Mouse (Mus musculus): ENCODE data around the gene Gga3.

Gga3 gene

DNA sequence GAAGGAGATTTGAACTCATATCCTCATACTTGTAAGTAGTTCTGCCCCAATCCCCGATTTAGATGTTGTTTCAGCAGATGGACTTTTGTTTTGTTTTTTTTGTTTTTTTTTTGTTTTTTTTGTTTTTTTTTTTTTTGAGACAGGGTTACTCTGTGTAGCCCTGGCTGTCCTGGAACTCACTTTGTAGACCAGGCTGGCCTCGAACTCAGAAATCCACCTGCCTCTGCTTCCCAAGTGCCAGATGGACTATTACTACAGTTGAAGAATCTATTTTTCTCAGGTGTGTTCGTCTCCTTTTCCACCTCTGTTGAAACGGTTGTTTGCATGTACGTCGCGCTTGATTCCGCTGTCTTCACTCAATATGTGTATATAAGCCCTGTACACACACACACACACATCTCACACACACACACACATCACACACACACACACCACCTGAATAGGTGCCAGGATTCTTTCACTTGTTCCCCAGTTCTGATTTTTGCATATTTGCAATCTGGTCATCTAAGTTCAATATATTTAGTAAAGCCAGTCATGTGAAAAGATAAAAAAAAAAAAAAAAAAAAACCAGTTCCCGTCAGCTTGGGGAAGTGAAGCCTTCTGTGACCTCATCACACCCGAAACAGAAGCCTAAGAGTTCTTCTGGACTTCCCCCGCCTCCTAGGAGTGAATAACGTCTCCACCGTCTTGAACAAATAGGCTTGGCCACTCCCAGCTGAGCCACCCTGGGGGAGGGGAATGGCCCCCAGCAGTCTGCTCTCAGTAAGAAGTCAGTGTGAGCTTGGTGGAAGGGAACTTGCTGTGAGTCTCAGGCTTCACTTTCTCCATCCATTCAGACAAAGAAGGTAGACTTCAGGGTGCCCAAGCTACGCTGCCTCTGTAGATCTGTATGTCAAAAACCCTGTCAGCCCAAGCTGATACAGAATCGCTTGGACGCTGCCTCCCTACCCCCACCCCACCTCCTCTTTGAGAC is 27.0 kb upstream of the Gga3 start:
- DNase-seq, result peak; percentile 51

- no peak for DNase-seq
Measured at GRCm38 (mm10) chr11:115629734-115630531, 26.1 kb upstream of the Gga3 start.

- no peak for DNase-seq
Measured at GRCm38 (mm10) chr11:115628465-115629101, 24.7 kb upstream of the Gga3 start.

DNA sequence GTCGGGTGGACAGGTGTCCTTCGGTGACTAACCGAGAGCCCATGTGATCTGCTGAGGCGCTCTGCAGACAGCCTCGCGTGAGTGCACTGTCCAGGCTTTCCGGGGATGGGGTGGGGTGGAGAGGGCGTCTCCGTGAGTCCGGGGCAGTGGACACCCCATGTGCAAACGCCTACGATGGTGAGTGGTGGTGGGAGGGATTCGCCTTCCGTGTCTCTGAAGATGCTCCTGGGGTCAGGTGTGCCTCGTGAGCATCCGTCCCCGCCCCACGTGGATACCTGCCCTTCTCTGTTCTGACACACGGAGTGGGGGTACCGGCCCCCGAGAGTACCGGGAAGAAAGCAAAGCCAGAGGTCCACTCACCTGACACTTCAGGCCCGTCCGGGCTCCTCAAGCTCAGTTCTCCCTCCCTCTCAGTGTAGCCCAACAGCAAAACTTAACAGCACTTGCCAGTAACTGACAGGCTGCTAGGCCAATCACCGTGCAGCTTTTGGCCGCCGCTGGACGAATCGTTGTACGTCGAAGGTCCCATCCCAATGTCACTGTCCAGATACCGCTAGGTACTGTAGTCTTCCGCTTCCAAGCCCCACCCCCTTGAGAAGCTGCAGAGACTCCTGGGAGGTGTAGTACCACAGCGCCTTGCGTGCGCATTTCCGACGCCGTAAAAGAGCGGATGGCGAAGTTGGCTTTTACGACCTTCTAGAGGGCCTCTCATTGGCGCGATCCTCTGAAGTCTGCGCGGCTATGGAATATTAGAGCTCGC is 24.0 kb upstream of the Gga3 start, which contains the start of gene Slc25a19:
Slc25a19 (minus strand) TSS at position 591 of the 760 bp plus-strand sequence.
- DNase-seq, result peak; percentile 100

GRCm38 (mm10) chr11:115626824-115627616 is 23.2 kb upstream of the Gga3 start:
- no peak for DNase-seq

- DNase-seq, result peak; percentile 83
Measured at GRCm38 (mm10) chr11:115625877-115626276, 22.0 kb upstream of the Gga3 start.

GRCm38 (mm10) chr11:115623487-115624070 is 19.7 kb upstream of the Gga3 start:
- DNase-seq, result no peak

- no peak for DNase-seq
Measured at GRCm38 (mm10) chr11:115619949-115620348, 16.1 kb upstream of the Gga3 start.

GRCm38 (mm10) chr11:115618732-115619516 is 15.1 kb upstream of the Gga3 start:
- DNase-seq, result no peak

- DNase-seq, result no peak
Measured at GRCm38 (mm10) chr11:115618001-115618400, 14.2 kb upstream of the Gga3 start.

GRCm38 (mm10) chr11:115616893-115617292 is 13.0 kb upstream of the Gga3 start:
- DNase-seq, result peak; percentile 42

- no peak for DNase-seq
Measured at GRCm38 (mm10) chr11:115616371-115616770, 12.5 kb upstream of the Gga3 start.

DNA sequence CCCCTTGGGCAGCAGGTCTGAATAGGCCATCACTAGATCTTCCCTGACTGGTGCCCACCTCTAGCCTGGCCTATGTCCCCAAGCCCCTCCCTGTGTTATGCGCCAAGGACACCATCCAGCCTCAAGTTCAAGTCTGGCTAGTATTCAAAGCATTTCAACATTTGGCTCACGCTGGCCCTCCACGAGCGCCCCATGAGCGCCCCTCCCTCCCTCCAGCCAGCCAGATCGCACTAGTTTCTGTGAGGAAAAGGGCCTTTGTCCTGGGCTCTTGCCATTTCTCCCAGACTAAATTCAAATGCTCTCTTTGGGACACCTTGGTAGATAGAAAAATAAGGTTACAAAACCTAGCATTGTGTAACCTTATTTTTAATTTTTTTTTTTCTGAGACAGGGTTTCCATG is 12.0 kb upstream of the Gga3 start:
- no peak for DNase-seq

DNA sequence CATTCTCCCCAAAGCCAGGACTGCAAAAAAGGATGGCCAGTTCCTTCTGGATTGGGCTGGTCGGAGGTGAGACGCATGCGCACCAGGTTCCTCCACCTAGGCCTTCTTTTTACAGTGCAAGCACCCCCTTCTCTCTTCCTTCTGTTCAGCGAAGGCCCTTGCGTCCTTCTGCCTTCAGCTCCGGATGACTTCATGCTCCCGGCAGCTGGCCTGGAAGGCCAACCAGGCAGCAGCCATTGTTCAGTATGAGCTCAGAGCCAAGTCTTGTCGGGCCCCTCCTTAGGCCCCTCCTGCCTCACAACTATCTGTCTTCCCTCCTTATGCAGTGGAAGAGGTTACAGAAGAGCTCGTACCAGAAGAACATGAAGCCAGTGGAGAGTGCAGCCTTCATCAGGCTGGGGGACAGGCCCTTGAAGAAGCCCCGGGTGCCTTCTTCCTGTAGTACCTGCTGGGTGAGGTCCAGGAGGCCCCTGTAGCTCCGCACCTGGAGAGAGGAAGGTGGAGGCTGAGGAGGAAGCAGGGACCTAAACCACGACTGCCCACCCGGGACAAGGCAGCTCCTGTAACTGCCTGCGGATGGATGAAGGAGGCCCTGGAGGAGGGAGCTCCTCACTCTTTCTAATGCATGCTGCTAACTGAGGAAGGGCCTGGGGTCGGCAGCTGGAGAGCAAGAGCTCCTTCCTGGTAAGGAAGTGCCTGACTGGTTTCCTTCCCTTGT is 11.4 kb upstream of the Gga3 start:
- no peak for DNase-seq

GRCm38 (mm10) chr11:115614346-115615107 is 10.7 kb upstream of the Gga3 start:
- peak; percentile 56 for DNase-seq

DNA sequence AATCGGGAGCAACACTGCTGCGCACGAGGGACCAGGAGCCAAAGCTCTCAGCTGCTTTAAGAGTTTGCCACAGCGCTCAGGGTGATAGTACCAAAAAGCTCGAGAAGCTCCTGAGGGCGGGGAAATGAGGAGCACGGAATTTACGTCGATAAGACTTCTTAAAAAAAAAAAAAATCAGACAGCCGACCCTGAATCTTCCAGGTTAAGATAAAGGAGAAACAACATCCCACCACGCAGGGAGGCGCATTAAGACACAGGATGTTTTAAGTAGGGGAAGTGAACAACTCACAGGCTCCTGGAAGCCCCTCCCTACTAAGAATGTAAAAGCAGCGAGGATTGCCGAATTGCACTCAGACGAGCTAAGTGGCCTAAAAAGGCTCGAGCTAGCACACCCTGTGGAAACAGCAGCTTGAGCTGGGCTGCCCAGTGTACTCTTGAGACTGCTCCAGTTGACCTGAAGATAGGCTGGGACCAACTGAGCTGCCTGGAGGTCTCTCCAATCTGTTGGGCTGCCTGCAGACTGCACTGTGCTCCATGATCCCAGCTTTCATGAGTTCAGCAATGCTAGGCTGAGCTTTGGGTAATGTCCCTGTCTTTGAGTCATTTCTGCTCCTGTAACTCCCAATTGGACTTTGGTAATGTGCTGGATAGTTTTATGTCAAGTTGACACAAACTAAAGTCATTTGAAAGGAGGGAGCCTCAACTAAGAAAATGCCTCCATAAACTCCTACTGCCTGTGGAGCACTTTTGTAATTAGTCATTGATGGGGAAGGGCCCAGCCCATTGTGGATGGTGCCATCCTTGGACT is 9.5 kb upstream of the Gga3 start:
- DNase-seq, result no peak

- DNase-seq, result peak; percentile 95
Measured at GRCm38 (mm10) chr11:115612410-115613137, 8.7 kb upstream of the Gga3 start, which contains the start of gene Mif4gd. Gene Mif4gd, minus strand, starts transcription at chr11:115612969.

Data from kidney, postnatal 10 days (tissue).